Mouse (Mus musculus): Measurements from ENCODE around the gene Upk3b. TPM values are rescaled to one million over a fixed set of nuclear protein-coding genes. Genes with fewer than 3 reads are reported as not detected.
"Not testable (repeated sequence)": the region's sequence is repeated elsewhere in the genome, so short reads cannot be mapped to it uniquely, and the experiment has no call there.

Upk3b gene
- polyA plus RNA-seq, 1 experiment from 2014 or later = not detected

DNA sequence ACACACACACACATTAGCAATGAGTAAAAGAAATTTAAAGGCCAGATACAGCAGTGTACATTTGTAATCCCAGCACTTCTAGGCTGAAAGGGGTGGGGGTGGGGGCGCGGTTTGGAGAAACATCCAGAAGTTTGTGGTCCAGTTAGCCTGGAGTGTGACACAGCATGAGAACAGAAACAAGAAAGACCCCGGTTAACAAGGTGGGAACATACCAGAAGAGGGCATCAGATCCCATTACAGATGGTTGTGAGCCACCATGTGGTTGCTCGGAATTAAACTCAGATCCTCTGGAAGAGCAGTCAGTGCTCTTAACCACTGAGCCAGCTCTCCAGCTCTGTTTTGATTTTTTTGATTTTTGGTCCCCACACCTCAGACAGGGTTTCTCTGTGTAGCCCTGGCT lies 17.8 kb downstream of the Upk3b start:
- H3K9ac ChIP-seq (replicated peaks; ENCODE audit: low read depth, low read length) = no peak overlapping the region
- no peaks in the 10 kb centered on the region for H3K27me3 ChIP-seq (ENCODE audit: control insufficient read depth, insufficient read depth, low read length)
- H3K27ac ChIP-seq (ENCODE audit: low read depth, low read length) = no peak overlapping the region
- 49% methylated on average over 4 of the region's 4 CpGs for WGBS
- H3K4me2 ChIP-seq (ENCODE audit: low read depth, low read length) = no peak overlapping the region
- no peak overlapping the region for H3K4me3 ChIP-seq (ENCODE audit: low read depth, low read length)
- H3K4me1 ChIP-seq (ENCODE audit: control insufficient read depth, insufficient read depth, low read length) = peaks cover 2% of the 10 kb centered on the region; the same call in 1 of the 2 replicates
- no peaks in the 10 kb centered on the region for H3K36me3 ChIP-seq (ENCODE audit: control insufficient read depth, insufficient read depth, low read length)
- H3K9me3 ChIP-seq (ENCODE audit: control insufficient read depth, low read length) = no peaks in the 10 kb centered on the region
- no peak for ATAC-seq (ENCODE audit: low read depth)

DNA sequence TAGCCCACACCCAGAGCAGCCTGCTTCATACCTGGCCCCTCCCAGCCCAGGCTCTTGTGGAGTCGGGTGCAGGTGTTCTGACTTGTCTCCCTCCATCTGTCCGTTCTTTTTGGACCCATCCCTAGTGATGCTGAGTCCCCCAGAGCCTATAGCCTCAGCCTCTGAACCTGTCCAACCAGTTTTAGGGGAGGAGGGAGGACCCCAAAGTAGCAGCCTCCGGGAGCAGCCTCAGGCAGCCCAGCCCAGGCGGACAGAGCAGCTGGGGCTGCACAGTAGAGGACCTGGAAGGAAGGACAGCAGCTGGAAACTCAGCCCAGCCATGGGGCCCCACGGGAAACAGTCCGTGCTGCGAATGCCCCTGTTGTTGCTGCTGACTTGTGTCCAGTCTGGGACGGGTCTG lies 18.8 kb downstream of the Upk3b start:
- Histone ChIP-seq H3K36me3 (ENCODE audit: control insufficient read depth, insufficient read depth, low read length) (no peaks in the 10 kb centered on the region), H3K4me2 (ENCODE audit: low read depth, low read length) (no peak overlapping the region), H3K9ac (replicated peaks; ENCODE audit: low read depth, low read length) (no peak overlapping the region), H3K4me1 (ENCODE audit: control insufficient read depth, insufficient read depth, low read length) (no peaks in the 10 kb centered on the region), H3K27me3 (ENCODE audit: control insufficient read depth, insufficient read depth, low read length) (no peaks in the 10 kb centered on the region), H3K9me3 (ENCODE audit: control insufficient read depth, low read length) (no peaks in the 10 kb centered on the region), H3K4me3 (ENCODE audit: low read depth, low read length) (no peak overlapping the region), H3K27ac (ENCODE audit: low read depth, low read length) (no peak overlapping the region)
- ATAC-seq (ENCODE audit: low read depth) = no peak
- WGBS = 28% methylated on average over 8 of the region's 8 CpGs

DNA sequence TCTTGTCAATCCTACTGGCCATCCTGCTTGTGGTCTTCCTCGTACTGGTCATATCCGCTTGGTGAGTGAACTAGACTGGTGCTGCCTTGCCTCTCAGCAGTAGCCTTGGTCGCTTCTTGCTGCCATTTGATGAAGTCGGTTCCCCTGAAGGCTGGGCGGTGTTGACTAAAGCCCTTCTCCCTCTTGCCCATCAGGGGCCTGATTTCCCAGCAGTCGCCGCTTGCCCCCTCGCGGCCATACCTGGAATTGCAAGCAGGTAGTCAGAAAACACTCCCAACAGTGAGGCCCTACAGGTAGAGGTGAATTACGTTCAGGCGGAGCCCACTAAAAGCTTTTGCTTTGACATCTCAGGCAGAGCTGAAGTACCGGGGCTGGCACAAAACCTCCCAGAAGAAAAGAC lies 23.3 kb downstream of the Upk3b start:
- no peaks in the 10 kb centered on the region for H3K9me3 ChIP-seq (ENCODE audit: control insufficient read depth, low read length)
- H3K27me3 ChIP-seq (ENCODE audit: control insufficient read depth, insufficient read depth, low read length) = no peaks in the 10 kb centered on the region
- 12% methylated on average over 12 of the region's 12 CpGs for WGBS
- H3K4me3 ChIP-seq (ENCODE audit: low read depth, low read length) = no peak overlapping the region
- H3K36me3 ChIP-seq (ENCODE audit: control insufficient read depth, insufficient read depth, low read length) = no peaks in the 10 kb centered on the region
- no peaks in the 10 kb centered on the region for H3K4me1 ChIP-seq (ENCODE audit: control insufficient read depth, insufficient read depth, low read length)
- H3K9ac ChIP-seq (replicated peaks; ENCODE audit: low read depth, low read length) = no peak overlapping the region
- 0 out of 2 replicates have a peak, but pooled peaks have one; percentile 31 for ATAC-seq (ENCODE audit: low read depth)
- no peak overlapping the region for H3K4me2 ChIP-seq (ENCODE audit: low read depth, low read length)
- H3K27ac ChIP-seq (ENCODE audit: low read depth, low read length) = no peak overlapping the region

DNA sequence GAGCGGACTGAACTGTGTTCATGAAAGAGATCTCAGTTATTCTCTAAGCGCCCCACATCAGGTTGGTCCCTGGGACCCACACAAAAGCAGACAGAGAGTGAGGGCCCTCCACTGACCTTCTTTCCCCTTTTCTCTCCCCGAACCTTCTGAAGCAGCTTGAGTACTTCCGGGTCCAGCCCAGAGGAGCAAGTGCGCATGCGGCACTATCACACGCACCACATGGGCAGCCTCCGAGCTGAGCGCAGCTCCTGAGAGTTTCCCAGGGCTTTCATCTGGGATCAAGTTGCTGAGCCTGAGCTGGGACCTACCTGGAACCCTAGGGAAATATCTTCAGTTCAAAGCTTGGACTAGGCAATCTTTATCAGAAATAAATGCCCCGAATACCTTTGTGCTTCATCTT lies 25.6 kb downstream of the Upk3b start:
- no peak overlapping the region for H3K4me2 ChIP-seq (ENCODE audit: low read depth, low read length)
- WGBS = 91% methylated on average over 10 of the region's 10 CpGs
- no peak overlapping the region for H3K27ac ChIP-seq (ENCODE audit: low read depth, low read length)
- no peak overlapping the region for H3K9ac ChIP-seq (replicated peaks; ENCODE audit: low read depth, low read length)
- no peaks in the 10 kb centered on the region for H3K9me3 ChIP-seq (ENCODE audit: control insufficient read depth, low read length)
- no peaks in the 10 kb centered on the region for H3K27me3 ChIP-seq (ENCODE audit: control insufficient read depth, insufficient read depth, low read length)
- H3K4me1 ChIP-seq (ENCODE audit: control insufficient read depth, insufficient read depth, low read length) = no peaks in the 10 kb centered on the region
- ATAC-seq (ENCODE audit: low read depth) = no peak
- no peak overlapping the region for H3K4me3 ChIP-seq (ENCODE audit: low read depth, low read length)
- no peaks in the 10 kb centered on the region for H3K36me3 ChIP-seq (ENCODE audit: control insufficient read depth, insufficient read depth, low read length)

DNA sequence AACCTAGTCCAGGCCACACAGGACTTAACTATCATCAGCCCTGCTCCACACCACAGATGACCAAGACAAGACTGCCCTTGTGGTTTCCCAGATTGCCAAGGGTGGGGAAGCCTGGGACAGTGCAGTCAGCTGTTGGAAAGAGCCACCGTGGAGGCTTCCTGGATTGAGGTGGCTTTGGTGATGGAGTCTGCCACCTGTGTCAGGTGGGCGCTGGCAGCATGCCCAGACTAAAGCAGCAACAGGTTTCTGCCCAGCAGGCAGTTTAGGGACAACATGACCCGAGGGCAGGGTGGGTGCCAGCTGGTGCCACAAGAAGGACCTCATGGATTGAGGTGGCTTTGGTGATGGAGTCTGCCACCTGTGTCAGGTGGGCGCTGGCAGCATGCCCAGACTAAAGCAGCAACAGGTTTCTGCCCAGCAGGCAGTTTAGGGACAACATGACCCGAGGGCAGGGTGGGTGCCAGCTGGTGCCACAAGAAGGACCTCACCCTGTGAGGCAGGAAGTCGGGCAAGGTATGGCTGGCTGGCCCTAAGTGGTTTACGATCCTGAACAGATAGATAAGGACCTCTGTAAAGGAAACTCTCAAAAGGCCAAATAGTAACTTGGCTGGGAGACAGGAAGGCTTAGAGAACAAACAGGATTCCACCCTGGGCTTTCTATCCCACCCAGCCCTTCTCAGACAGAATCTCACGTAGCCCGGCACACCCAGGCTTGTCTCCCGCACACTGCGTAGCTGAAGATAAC lies 28.3 kb downstream of the Upk3b start:
- H3K27ac ChIP-seq (ENCODE audit: low read depth, low read length); H3K4me2 ChIP-seq (ENCODE audit: low read depth, low read length); H3K9me3 ChIP-seq (ENCODE audit: control insufficient read depth, low read length); H3K4me1 ChIP-seq (ENCODE audit: control insufficient read depth, insufficient read depth, low read length); ATAC-seq (ENCODE audit: low read depth); H3K36me3 ChIP-seq (ENCODE audit: control insufficient read depth, insufficient read depth, low read length); H3K27me3 ChIP-seq (ENCODE audit: control insufficient read depth, insufficient read depth, low read length); H3K9ac ChIP-seq (replicated peaks; ENCODE audit: low read depth, low read length); H3K4me3 ChIP-seq (ENCODE audit: low read depth, low read length): not testable (repeated sequence)
- 81% methylated on average over 11 of the region's 11 CpGs for WGBS

DNA sequence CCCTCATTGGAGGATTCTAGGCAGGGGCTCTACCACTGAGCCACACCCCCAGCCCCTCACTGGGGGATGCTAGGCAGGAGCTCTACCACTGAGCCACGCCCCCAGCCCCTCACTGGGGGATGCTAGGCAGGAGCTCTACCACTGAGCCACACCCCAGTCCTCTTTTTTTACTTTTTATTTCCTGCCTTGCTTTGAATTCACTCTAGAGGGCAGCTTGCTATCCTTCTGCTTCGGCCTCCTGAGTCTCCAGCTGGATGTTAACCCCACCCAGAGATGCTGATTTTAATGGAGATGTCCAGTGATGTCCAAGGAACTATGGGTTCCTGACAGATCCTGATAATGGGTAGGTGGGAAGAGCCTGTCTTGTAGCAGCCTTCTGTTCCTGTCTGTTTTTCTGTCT lies 31.1 kb downstream of the Upk3b start:
- H3K4me3 ChIP-seq (ENCODE audit: low read depth, low read length) = no peak overlapping the region
- H3K27me3 ChIP-seq (ENCODE audit: control insufficient read depth, insufficient read depth, low read length) = no peaks in the 10 kb centered on the region
- H3K4me1 ChIP-seq (ENCODE audit: control insufficient read depth, insufficient read depth, low read length) = no peaks in the 10 kb centered on the region
- H3K27ac ChIP-seq (ENCODE audit: low read depth, low read length) = no peak overlapping the region
- no peak for ATAC-seq (ENCODE audit: low read depth)
- H3K9me3 ChIP-seq (ENCODE audit: control insufficient read depth, low read length) = no peaks in the 10 kb centered on the region
- H3K9ac ChIP-seq (replicated peaks; ENCODE audit: low read depth, low read length) = no peak overlapping the region
- WGBS = 75% methylated on average over 2 of the region's 2 CpGs
- no peak overlapping the region for H3K4me2 ChIP-seq (ENCODE audit: low read depth, low read length)
- H3K36me3 ChIP-seq (ENCODE audit: control insufficient read depth, insufficient read depth, low read length) = no peaks in the 10 kb centered on the region

DNA sequence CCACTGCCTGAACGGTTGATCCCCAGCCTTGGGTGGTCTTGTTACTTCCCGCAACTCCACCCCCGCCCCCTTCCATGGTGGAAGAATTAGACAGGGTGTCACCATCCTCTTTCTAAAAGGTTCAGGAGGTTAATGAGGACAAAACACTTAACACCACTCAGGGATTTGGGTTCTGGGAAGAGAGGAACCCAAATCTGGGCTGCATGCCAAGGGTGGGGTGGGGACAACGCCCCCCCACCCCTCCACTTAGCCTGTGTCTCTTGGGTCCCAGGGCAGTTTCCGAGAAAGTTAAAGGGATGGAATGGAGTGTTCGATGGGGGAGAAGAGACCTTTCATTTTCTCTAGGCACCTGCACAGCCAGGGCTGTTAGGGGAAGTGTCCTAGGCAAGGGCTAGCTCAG lies 34.8 kb downstream of the Upk3b start:
- Histone ChIP-seq H3K36me3 (ENCODE audit: control insufficient read depth, insufficient read depth, low read length) (no peaks in the 10 kb centered on the region), H3K4me2 (ENCODE audit: low read depth, low read length) (no peak overlapping the region), H3K9me3 (ENCODE audit: control insufficient read depth, low read length) (no peaks in the 10 kb centered on the region), H3K4me1 (ENCODE audit: control insufficient read depth, insufficient read depth, low read length) (no peaks in the 10 kb centered on the region), H3K4me3 (ENCODE audit: low read depth, low read length) (no peak overlapping the region), H3K27ac (ENCODE audit: low read depth, low read length) (no peak overlapping the region), H3K9ac (replicated peaks; ENCODE audit: low read depth, low read length) (no peak overlapping the region), H3K27me3 (ENCODE audit: control insufficient read depth, insufficient read depth, low read length) (no peaks in the 10 kb centered on the region)
- no peak for ATAC-seq (ENCODE audit: low read depth)
- WGBS = 63% methylated on average over 6 of the region's 6 CpGs

DNA sequence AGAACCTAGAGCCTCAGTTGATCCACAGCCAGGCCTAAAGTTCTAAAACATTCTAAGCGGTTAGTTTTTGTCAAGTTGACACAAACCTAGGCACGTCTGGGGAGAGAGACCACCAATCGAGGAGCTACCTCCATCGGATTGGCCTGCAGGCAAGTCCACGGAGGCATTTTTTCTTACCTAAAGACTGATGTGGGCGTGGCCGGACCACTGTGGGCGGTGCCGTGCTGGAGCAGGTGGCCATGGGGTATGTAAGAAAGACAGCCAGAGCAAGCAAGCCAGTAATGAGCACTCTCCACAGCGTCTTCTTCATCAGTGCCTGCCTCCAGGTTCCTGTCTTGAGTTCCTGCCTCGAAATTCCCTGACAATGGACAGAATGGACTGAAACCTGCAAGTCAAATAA lies 35.2 kb downstream of the Upk3b start:
- Histone ChIP-seq H3K9me3 (ENCODE audit: control insufficient read depth, low read length) (no peaks in the 10 kb centered on the region), H3K27ac (ENCODE audit: low read depth, low read length) (no peak overlapping the region), H3K4me1 (ENCODE audit: control insufficient read depth, insufficient read depth, low read length) (no peaks in the 10 kb centered on the region), H3K27me3 (ENCODE audit: control insufficient read depth, insufficient read depth, low read length) (no peaks in the 10 kb centered on the region), H3K4me2 (ENCODE audit: low read depth, low read length) (no peak overlapping the region), H3K4me3 (ENCODE audit: low read depth, low read length) (no peak overlapping the region), H3K9ac (replicated peaks; ENCODE audit: low read depth, low read length) (no peak overlapping the region), H3K36me3 (ENCODE audit: control insufficient read depth, insufficient read depth, low read length) (no peaks in the 10 kb centered on the region)
- ATAC-seq (ENCODE audit: low read depth) = no peak
- WGBS = 63% methylated on average over 11 of the region's 11 CpGs

DNA sequence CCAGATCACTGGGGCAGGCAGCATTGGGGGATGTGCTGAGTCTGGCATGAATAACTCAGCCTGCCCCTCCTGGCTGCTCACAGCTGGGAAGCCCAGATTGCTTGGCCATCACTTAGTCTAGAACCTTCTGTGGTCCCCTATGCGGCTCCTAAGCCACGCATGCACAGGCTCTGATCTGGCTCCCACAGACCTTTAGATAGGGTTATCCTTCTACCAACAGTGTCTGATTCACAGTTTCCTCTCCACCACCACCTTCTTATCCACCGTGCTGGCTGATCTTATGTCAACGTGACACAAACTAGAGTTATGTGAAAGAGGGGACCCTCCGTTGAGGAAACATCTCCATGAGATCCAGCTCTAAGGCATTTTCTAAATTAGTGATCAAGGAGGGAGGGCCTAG lies 36.8 kb downstream of the Upk3b start:
- WGBS = 92% methylated on average over 5 of the region's 5 CpGs
- ATAC-seq (ENCODE audit: low read depth) = no peak
- Histone ChIP-seq H3K27me3 (ENCODE audit: control insufficient read depth, insufficient read depth, low read length) (no peaks in the 10 kb centered on the region), H3K27ac (ENCODE audit: low read depth, low read length) (no peak overlapping the region), H3K4me1 (ENCODE audit: control insufficient read depth, insufficient read depth, low read length) (no peaks in the 10 kb centered on the region), H3K36me3 (ENCODE audit: control insufficient read depth, insufficient read depth, low read length) (no peaks in the 10 kb centered on the region), H3K4me3 (ENCODE audit: low read depth, low read length) (no peak overlapping the region), H3K9me3 (ENCODE audit: control insufficient read depth, low read length) (no peaks in the 10 kb centered on the region), H3K9ac (replicated peaks; ENCODE audit: low read depth, low read length) (no peak overlapping the region), H3K4me2 (ENCODE audit: low read depth, low read length) (no peak overlapping the region)
